Mouse (Mus musculus) c-Kit-negative CD71-positive TER-119-positive erythroid progenitor cells, embryonic 14.5 days (primary cell): ENCODE results near the gene Lrp2.

Experiments used
- DNase-seq: peaks from one replicate; pipeline ENCODE4 v3.0.0-alpha.2; 2013; ENCODE audit warnings: low read depth, low spot score

Gene Lrp2

DNA sequence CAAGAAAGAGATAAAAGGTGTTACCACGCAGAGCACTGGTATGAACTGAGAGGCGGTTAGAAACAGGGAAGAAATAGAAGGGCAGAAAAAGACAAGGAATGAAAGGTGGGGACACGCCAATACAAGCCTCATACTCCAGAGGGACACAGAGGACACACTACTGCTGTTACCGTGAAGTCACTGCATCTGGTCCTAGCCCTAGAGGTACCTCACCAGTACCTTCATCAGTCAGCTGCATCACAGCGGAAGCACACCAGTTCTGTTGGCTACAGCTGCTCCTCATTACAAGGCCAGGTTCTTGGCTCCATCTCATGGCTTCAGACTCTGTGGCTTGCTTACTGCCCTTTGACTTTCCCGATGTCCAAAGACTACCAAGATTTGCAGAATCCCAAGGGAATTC lies 184.0 kb downstream of the Lrp2 start:
- DNase-seq = no peak

DNA sequence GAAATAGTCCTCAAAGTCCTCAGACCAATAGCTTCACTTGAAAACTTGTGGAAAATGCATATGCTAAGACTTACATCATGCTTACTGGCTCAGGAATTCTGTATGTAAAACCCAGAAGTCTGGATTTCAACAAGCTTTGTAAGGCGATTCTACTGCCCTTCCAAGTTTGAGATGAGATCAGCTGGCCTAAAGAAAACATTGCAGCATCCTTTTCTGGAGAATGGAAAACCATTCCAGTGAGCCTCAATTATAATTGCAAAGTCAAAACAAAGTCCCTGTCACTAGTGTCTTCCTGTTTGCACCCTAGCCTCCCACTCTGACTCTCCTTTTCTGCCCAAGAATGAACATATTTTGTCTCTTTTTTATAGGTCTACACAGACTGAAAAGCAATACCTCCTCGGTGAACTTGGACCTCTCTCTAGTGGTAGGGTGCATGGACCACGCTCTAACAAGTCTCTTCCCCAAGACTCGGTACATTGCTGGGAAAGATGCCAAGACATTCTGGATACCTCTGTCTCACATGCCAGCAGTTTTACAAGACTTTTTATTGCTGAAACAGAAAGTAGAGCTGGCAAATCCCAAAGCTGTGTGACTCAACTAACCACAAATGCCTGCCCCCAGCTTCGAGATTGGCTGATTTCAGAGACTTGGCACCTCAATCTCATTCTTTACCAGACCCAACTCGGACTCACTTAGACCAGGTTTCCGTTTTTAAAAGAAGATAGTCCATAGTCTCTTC lies 184.8 kb downstream of the Lrp2 start:
- DNase-seq = no peak

DNA sequence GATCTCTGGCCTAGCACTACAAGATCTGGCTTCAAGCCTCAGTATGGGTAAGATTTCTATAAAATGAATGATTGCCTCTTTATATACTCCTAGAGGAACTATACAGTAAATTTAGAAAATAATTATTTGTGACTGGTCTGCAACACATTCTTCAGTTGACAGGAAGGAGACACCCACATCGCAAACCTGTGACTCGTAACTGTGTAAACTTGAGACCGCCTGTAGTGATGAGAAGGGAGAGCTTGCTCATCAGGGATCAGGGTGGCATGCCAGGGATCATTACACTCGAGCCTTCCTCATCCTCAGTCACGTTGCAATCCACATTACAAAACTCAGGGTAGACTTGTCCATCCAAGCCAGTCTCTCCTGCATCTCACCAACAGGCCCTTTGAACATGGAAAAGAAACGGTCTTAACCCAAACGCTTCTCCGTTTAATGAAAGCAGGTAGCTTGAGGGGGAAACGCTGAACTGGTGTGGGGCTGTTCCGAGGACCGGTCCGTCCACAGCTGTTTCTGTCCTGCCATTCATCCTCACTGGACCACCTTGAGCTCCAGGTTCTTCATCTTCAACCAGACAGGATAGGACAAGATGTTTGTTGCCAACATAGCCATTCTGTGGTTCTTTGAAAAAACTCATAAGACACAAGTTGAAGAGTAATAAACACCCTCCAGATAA lies 189.0 kb downstream of the Lrp2 start:
- no peak for DNase-seq

DNA sequence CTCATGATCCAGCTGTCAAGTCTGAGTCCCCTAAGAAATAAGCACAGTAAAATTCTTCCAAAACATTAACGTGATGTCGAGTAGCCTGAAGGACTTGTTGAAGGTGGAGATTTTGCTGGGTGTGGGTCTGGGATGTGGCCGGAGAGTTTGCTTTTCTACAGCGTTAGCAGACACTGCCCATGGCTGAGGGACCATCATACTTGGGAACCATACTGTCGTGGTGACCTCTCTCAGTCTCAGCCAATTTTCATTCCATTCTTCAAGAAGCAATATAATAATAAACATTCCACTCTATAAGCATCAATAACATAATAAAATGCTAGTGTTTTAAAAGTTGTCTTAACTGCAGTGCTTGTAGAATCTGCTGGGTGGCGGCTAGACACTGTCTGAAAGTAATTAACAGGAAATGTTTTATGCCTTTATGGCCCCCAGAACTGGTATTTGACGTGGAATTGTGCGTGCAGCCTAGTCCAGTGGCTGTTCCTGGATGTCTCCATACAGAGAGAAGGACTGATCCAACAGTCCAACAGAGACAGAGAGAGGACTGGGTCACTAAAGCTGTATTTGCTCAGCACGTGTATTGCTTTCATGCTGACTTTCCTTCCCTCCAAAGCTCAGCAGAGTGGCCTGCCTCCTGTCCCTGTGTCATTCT lies 190.1 kb downstream of the Lrp2 start:
- no peak for DNase-seq

DNA sequence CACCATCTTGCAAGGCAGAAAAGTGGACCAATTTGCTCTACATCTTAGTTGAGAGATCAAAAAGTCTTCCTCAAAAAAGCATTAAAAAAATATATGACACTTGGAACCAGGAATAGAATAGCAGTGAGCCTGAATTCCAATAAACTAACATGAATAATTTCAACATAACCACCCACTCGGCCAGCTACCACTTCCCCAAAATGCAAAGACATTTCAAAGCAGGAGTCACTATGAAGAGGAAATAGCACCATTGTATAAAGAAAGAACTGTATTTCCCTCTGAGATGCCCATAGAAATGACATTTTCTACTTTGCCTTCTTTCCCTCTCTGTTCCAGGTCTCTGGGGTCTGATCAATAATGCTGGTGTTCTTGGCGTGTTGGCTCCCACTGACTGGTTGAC lies 191.9 kb downstream of the Lrp2 start:
- DNase-seq = no peak

DNA sequence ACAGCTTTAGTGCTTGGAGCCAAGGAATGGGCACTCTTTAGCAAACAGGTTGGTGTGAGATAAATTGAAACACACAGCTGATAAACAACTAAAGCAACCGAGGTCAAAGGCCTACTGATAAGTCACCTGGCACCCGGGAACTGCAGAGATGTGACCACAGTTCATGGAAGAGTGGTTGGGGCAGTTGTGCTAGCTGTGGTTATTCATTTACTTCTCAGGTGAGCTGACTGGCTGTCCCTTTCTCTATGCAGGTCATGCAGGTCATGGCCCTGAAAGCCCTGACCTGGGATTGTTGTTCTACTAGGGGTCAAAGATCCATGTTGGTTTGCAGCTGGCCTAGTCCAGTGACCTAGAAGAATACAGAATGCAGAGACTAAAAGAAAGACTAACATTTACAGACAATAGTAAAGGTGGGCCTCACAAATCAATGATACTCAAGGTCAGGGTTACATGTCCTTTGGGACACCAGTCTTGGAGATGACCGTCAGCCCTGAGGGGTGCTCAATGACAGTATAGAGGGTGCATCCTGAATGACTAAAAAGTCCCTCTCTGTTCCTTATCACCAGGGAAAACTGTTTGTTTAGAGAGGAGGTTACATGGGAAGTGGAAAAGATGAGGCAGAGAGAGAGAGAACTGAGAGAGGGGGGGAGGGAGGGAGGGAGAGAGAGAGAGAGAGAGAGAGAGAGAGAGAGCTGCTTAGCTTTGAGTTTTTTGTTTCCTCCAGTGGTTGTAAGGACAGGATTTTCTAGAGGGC lies 199.6 kb downstream of the Lrp2 start:
- no peak for DNase-seq

DNA sequence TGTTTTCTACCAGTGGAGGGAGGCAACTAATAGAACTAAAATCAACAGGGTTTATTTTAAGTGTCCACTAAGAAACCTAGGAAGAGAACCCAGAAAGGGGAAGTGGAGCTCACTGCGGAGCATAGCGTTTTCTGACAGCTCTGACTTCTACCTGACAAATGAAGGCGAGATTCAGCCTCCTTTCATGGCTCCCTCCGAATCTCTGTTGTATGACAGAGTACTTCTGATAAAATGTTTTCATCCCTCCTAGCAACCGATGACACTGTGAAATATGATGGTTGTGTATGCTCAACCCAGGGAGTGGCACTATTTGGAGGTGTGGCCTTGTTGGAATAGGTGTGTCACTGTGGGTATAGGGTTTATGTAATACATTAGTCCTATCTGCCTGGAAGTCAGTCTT lies 203.0 kb downstream of the Lrp2 start:
- no peak for DNase-seq

DNA sequence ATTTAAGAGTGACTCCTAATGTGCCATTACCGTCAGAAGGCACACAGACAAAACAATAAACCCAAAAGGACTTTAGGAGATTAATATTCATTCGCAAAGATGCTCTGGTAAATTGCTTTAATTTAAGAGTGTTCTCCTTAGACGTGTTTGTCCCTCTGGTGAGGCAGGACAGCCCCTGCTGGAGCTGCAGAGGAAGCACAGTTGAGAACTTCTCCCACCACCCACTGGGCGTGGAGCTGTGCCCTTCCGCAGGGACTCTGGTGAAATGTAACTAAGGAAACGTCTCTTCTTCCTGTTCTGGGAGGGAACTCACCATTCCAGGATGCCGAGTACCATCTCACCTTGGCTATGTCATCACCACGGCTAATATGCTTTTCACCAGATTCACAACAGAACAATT lies 204.1 kb downstream of the Lrp2 start:
- no peak for DNase-seq

DNA sequence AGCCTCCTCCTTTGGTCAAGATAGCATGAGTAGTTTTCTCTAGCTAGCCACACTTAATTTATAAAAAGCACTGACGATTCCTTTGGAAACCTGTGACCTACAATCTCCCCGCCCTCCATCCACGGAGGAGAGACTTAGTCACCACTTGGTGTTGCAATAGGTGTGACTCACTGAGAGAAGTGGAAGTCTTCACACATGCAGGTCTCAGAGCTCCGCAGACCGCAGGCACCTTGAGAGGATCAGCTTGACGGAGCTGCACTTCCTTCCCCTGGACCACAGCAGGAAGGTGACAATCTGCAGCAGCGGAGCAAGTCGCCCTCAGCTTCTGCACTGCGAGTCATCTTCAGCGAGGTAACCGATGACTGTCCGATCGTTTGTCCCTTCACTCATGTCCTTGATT lies 205.6 kb downstream of the Lrp2 start, which contains the start of gene Dhrs9:
Gene Dhrs9, plus strand, starts transcription at position 165 of the 400 bp plus-strand sequence.
- DNase-seq = no peak

DNA sequence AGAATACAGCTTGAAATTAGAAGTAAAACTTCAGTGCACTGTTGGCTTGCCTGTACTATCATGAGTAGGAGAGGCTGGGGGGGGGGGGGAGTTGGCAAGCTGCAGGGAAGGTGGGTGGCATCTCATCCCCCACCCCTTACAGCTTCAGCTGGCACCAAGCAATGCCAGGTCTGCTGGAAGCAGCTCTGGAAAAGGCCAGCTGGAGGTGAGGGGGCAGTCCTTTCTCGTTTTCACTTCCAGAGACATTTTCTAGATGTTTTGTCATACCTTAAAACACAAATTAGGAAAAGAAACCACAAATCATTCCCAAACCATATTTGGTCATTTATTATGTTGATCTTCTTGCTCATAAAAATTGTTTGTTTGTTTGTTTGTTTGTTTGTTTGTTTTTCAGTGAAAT lies 206.1 kb downstream of the Lrp2 start:
- no peak for DNase-seq

DNA sequence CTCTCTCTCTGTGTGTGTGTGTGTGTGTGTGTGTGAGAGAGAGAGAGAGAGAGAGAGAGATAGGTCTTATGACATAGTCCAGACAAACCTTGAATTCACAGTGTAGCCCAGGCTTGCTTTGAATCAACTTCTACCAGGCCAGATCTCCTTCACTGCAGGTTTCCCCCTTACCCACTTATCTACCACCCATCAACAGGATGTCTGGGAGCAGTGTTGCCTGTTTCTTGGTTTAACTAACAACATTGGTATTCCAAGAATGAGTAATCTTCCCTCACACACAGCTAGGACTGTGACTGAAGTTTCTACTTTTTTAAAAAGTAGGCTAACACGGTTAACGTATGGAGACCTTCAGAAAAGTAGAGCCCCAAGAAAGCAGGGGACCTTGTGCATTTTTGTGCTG lies 209.1 kb downstream of the Lrp2 start:
- no peak for DNase-seq
